Mouse (Mus musculus) MEL-GATA-1-ER (cell line): ENCODE measurements around the gene Krtap1-4.
"Not testable (repeated sequence)": the region's sequence is repeated elsewhere in the genome, so short reads cannot be mapped to it uniquely, and the experiment has no call there.

Source experiments
- DNase-seq: peaks from one replicate; pipeline ENCODE4 v3.0.0-alpha.2; 2012; ENCODE audit warnings: low read depth; ENCODE audit errors: extremely low read depth

Krtap1-4 gene

DNA sequence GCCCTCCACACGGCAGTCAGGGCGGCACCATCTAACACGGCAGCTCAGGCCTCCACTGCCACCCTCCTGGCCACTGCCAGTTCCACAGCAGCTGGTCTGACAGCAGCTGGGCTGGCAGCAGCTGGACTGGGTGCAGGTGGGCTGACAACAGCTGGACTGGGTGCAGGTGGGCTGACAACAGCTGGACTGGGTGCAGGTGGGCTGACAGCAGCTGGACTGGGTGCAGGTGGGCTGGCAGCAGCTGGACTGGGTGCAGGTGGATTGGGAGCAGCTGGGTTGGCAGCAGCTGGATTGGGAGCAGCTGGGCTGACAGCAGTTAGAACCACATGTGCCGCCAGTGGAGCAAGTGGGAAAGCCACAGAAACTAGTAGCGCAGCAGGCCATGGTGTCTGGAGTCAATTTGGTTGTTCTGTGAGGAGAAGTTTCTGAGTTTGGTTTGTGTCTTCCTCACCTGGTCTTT, at the start of gene Krtap1-4:
TSS of gene Krtap1-4 (minus strand) at position 410 of the 460 bp plus-strand sequence.
- no peak for DNase-seq

DNA sequence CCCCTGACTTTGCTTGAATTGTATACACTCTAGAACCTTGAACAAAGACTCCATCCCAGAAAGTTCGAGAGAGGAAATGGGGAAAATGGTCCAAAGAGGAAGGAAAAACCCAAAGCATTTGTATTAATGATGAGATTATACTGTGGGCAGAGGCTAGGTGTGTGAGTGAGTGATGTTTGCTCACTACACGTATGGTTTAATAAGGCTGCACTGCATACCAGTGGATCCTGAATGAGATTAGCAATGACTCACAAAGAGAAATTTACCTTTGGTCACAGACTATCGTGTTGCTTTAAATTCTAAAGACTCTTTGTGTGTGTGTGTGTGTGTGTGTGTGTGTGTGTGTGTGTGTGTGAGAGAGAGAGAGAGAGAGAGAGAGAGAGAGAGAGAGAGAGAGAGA, 47.4 kb upstream of the Krtap1-4 start:
- DNase-seq = no peak

DNA sequence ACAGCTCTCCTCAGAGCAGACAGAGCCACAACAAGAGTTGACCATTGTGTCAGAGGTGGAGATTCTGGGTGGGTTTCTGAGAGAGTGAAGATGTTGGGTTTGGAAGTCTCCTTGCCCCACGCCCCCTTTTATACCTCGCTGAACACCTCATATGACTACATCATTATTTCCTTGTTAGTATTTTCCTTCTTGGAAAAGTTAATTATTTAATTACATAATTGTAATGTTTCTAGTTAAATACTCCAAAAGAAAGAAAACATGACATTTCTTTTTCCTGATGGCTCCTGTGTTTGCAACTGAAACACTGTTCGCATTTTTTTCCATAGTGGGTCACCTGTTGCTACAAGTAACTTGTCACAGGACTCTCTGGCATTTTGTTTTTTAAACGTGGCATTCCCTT, 44.7 kb upstream of the Krtap1-4 start, which contains the start of gene Krtap4-1:
TSS of gene Krtap4-1 (minus strand) at position 101 of the 400 bp plus-strand sequence.
- DNase-seq = no peak

DNA sequence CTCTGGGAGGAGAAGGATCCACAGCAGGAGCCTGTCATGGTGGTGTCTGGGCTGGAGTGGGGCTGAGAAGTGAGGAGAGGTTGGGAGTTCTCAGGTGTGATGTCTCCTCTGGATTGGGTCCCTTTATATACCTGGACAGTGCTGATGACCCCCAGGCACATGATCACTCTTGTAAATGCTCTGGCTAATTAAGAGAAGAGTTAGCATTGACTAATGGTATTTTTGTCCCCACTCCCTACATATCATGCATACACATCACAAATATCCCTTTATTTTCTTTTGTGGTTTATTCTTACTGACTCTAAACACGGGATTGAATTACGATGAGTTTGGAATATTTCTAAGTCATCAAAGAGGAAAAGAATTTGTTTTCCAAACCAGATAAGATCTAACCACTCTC, 36.9 kb upstream of the Krtap1-4 start, which contains the start of gene Gm11562:
TSS of gene Gm11562 (minus strand) at position 101 of the 400 bp plus-strand sequence.
- DNase-seq = no peak

- DNase-seq = no peak
These were observed 31.4 kb upstream of the Krtap1-4 start, which contains the start of gene Krtap2-4 for GRCm38 (mm10) chr11:99614796-99615363. TSS of gene Krtap2-4 (minus strand) at chr11:99614846.

DNA sequence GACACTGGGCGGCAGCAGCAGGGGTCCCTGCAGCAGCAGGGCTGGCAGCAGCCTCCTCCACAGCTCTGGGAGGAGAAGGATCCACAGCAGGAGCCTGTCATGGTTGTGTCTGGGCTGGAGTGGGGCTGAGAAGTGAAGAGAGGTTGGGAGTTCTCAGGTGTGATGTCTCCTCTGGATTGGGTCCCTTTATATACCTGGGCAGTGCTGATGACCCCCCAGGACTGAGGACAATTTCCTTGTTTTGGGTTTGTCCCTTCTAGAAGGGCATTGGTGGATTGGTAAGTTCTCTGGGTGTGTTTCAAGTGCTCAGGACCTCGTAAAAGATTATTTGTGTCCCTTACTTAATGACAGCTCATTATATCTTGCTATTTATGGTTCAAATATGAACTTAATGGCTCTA, 26.6 kb upstream of the Krtap1-4 start, which contains the start of gene Gm11937:
TSS of gene Gm11937 (minus strand) at position 101 of the 400 bp plus-strand sequence.
- DNase-seq = not testable (repeated sequence)

DNA sequence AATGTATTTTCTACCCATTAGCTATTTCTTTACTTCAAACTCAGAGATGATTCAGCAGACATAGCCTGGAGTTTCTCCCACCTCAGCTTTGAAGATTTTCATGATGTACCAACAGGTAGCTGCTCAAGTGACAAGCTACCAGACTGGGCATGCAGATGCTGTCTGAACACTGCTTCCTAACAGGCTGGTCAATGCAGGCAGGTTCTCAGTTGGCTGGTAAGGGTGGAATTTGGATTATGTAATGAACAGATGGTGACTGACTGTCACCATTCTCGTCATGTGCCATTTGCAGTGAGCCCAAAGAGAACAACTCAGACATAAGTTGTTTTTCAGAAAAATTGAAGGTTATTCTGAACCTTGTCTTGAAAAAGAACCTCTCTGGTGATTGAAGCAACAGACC, 25.7 kb upstream of the Krtap1-4 start:
- no peak for DNase-seq

GRCm38 (mm10) chr11:99603208-99603607, 19.8 kb upstream of the Krtap1-4 start, which contains the start of gene Gm11938:
TSS of gene Gm11938 (minus strand) at chr11:99603308.
- not testable (repeated sequence) for DNase-seq

GRCm38 (mm10) chr11:99597742-99598141, 14.3 kb upstream of the Krtap1-4 start, which contains the start of gene Krtap9-3:
TSS of gene Krtap9-3 (minus strand) at chr11:99598105.
- DNase-seq = not testable (repeated sequence)

GRCm38 (mm10) chr11:99590981-99591380, 7.5 kb upstream of the Krtap1-4 start, which contains the start of gene Krtap1-3:
TSS of gene Krtap1-3 (minus strand) at chr11:99591339.
- DNase-seq = no peak

DNA sequence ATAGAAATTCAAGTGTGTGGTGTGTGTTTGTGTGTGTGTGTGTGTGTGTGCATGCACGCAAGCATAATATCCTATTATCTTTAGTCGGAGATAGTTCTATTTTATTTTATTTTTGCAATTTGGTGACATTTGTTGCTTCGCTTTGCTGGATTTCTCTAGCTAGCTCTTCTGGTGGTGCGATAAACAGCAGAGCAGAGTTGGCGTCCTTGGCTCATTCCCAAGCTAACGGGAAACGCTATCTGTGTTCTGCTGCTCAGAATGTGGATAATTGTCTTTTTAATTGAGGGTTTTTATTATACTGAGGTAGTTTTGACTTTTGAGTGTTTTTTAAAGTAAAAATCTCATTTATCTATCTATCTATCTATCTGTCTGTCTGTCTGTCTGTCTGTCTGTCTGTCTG, 1.6 kb upstream of the Krtap1-4 start:
- DNase-seq = no peak

DNA sequence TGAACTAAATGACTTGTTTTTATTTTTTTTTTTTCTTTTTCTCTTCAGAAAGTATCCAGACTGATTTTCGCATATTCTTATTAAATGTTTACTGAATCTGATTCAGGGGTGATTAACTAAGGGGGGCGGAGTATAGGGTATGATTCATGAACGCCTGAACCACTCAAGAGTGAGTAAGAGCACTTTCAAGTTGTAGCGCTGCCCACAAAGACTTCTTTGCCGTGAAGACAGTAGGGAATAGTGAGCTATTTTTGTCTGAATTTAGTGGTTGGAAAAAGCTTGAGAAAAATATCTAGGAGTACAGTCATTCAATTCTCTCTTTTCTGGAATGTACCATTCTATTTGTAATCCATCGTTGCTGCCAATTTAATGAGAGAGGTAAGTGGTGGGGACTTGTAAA, 1.9 kb downstream of the Krtap1-4 start:
- no peak for DNase-seq

DNA sequence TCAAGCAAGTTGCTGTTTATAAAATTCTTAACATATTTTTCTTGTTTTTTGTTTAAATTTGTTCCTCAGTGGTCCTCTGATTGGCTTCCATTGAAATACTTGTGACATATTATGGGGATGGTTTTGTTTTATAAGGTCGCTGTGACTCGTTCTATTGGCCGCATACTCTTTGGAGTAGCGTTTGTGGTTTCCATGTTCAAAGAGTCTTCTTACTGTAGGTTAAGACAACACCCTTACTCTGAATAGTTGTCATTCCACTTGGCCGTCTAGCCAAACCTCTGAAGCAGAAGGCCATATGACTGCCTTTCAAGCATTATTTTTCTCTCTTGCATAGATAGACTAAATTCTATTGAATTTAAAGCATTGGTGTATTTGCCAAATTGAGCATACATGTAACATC, 2.4 kb downstream of the Krtap1-4 start:
- no peak for DNase-seq

- DNase-seq = no peak
These were observed 2.8 kb downstream of the Krtap1-4 start, which contains the start of gene Krtap1-5 for GRCm38 (mm10) chr11:99580636-99581035. TSS of gene Krtap1-5 (minus strand) at chr11:99581016.

DNA sequence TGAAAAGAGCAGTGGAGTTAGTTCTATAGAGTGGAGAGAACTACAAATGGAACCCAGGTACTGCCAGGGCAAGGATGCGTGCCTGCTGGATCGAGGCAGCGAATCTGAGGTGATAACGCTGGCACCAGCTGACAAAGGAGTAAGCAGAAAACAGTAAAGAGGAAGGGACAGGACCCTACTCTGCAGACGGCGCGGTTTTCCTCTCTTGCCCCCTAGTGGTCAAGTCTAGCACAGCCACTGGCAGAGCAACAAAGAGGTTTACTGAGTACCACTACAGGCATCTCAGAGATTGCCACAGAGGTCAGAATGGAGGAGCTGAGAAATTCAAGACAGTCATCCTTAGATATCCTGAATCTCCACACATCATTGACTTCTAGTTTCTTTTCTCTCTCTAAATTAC, 9.3 kb downstream of the Krtap1-4 start:
- no peak for DNase-seq

DNA sequence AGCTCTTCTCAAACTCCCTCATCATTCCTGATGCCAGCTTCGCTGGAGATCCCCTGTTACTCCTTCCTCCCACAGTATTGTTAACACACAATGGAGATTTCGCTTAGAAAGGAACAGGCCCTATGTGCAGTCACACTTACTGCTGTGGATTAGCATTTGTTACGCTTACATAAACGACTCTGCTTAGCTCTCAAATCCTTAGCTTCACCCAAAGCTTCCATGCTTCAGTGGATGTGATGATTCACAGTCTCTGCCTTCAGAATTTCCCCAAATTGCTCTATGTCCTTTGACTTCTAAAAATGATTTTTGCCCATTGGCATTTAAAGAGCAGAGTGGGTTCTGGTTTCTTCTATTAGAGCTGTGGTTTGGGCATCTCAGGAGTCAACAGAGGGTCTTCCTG, 10.3 kb downstream of the Krtap1-4 start:
- DNase-seq = no peak

- DNase-seq = no peak
These were observed 16.9 kb downstream of the Krtap1-4 start, which contains the start of gene Krtap3-1 for GRCm38 (mm10) chr11:99566530-99566929. TSS of gene Krtap3-1 (minus strand) at chr11:99566630.

GRCm38 (mm10) chr11:99562580-99562979, 20.9 kb downstream of the Krtap1-4 start:
- no peak for DNase-seq

GRCm38 (mm10) chr11:99559366-99559765, 24.1 kb downstream of the Krtap1-4 start, which contains the start of gene Gm11939:
TSS of gene Gm11939 (minus strand) at chr11:99559466.
- no peak for DNase-seq

GRCm38 (mm10) chr11:99557976-99558745, 25.3 kb downstream of the Krtap1-4 start:
- no peak for DNase-seq

DNA sequence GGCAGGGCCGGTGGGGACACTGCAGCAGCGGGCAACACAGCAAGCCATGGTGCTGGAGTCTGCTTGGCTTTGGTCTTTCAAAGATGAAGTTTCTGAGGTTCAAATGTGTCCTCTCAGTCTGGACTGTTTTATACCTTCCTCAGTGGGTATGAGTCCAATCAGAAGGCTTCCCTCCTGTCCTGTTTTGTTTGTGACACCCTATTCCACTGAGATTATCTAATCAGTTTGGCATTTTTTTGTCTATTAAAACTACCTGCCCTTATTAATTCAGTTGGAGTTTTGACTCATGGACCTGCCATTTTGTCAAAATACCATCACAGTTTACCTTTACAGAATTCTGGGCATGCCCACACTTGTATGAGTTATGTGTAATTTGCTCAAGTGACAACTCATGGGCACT, 26.7 kb downstream of the Krtap1-4 start, which contains the start of gene Krtap3-2:
TSS of gene Krtap3-2 (minus strand) at position 101 of the 400 bp plus-strand sequence.
- DNase-seq = no peak

DNA sequence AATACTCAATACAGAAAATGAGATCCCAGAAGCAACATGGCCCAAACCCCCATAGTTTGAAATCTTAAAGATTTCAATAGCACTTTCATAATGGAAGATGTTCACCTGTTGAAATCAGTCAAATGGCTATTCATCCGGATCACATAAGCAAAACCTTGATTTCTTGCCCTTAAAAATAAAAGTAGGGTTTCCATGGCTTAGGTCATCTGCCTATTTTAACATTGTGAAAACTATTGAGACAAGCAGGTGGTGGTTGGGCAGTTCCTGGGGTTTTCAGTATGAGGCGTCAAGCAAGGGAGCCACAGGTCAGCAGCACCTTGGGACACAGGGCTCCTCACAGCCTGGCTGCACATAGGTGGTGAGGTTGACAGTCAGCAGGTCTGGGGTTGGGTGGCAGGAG, 27.3 kb downstream of the Krtap1-4 start:
- no peak for DNase-seq
